Mouse (Mus musculus) MEL (cell line): ENCODE results near the gene Wdr81. TPM values are rescaled to one million over a fixed set of nuclear protein-coding genes. Genes with fewer than 3 reads are reported as not detected.
A peak's percentile ranks its signal among the peaks of the same experiment; 100 is the strongest.

Experiments
- DNase-seq: peaks from one replicate; pipeline ENCODE4 v3.0.0; 2011; ENCODE audit warnings: low read depth, low spot score
- H3K27ac ChIP-seq: 2 replicates; pipeline ENCODE4 v1.5.1; 2012; ENCODE audit warnings: low read depth, mild to moderate bottlenecking, control low read depth, low read length, moderate library complexity; ENCODE audit not compliant: control insufficient read depth
- H3K27me3 ChIP-seq, 2 experiments: fragments of 150-350 bp in 1 of 2; sonication (generic) in 1 of 2; 2 replicates each; pipeline ENCODE4 v1.6.1; 2012; ENCODE audit warnings: low read length in 2 of 2, mild to moderate bottlenecking in 2 of 2, improper control_type of control experiment in 1 of 2, moderate library complexity in 1 of 2; ENCODE audit not compliant: insufficient read depth in 2 of 2, control insufficient read depth in 1 of 2
- H3K36me3 ChIP-seq, 2 experiments: 2 replicates each; pipeline ENCODE4 v1.6.1; 2012 to 2014; ENCODE audit warnings: low read length in 2 of 2, improper control_type of control experiment in 1 of 2, inconsistent platforms in 1 of 2, mild to moderate bottlenecking in 1 of 2; ENCODE audit not compliant: insufficient read depth in 2 of 2, control insufficient read depth in 1 of 2
- H3K4me1 ChIP-seq, 2 experiments: fragments of 150-350 bp in 1 of 2; sonication (generic) in 1 of 2; 2 replicates each; pipeline ENCODE4 v1.6.1; 2012; ENCODE audit warnings: low read length in 2 of 2, improper control_type of control experiment in 1 of 2, mild to moderate bottlenecking in 1 of 2; ENCODE audit not compliant: insufficient read depth in 2 of 2, control insufficient read depth in 1 of 2
- H3K4me3 ChIP-seq, 2 experiments: fragments of 150-350 bp in 1 of 2; sonication (generic) in 1 of 2; 2 replicates each; pipeline ENCODE4 v1.5.1; 2012; ENCODE audit warnings: low read depth in 2 of 2, low read length in 2 of 2, mild to moderate bottlenecking in 2 of 2, moderate library complexity in 2 of 2, control low read depth in 1 of 2, improper control_type of control experiment in 1 of 2; ENCODE audit not compliant: control insufficient read depth in 1 of 2, insufficient read depth in 1 of 2
- H3K79me2 ChIP-seq: 2 replicates; pipeline ENCODE4 v1.6.1; 2012; ENCODE audit warnings: mild to moderate bottlenecking, low read length, moderate library complexity; ENCODE audit not compliant: control insufficient read depth, poor library complexity, insufficient read depth
- H3K9ac ChIP-seq: 2 replicates; pipeline ENCODE4 v1.6.1; 2012; ENCODE audit warnings: low read depth, mild to moderate bottlenecking, control low read depth, low read length, moderate library complexity; ENCODE audit not compliant: control insufficient read depth, poor library complexity, severe bottlenecking
- H3K9me3 ChIP-seq: fragments of 150-350 bp; sonication (generic); replicated peaks from 2 replicates; pipeline ENCODE4 v1.6.1; 2012; ENCODE audit warnings: mild to moderate bottlenecking, low read length, improper control_type of control experiment, moderate library complexity; ENCODE audit not compliant: insufficient read depth
- BHLHE40 ChIP-seq: IDR thresholded peaks from 2 replicates; pipeline ENCODE4 v1.6.1; 2012; ENCODE audit warnings: low read depth, mild to moderate bottlenecking, inconsistent platforms, low read length, improper control_type of control experiment, borderline replicate concordance
- CHD2 ChIP-seq: IDR thresholded peaks from 2 replicates; pipeline ENCODE4 v1.6.1; 2011; ENCODE audit warnings: low read length, improper control_type of control experiment
- EP300 ChIP-seq, 2 experiments: IDR thresholded peaks; 2 replicates each; pipeline ENCODE4 v1.6.1; 2011; ENCODE audit warnings: improper control_type of control experiment in 2 of 2, low read length in 2 of 2, low read depth in 1 of 2, mild to moderate bottlenecking in 1 of 2
- GABPA ChIP-seq: IDR thresholded peaks from 2 replicates; pipeline ENCODE4 v1.6.1; 2012; ENCODE audit warnings: low read depth, mild to moderate bottlenecking, inconsistent platforms, low read length, improper control_type of control experiment, moderate library complexity
- JUND ChIP-seq: IDR thresholded peaks from 2 replicates; pipeline ENCODE4 v1.6.1; 2011; ENCODE audit warnings: low read depth, mild to moderate bottlenecking, improper control_type of control experiment, low read length
- KAT2A ChIP-seq: conservative IDR thresholded peaks from 2 replicates; pipeline ENCODE4 v1.6.1; 2012; ENCODE audit warnings: low read depth, low read length, improper control_type of control experiment, inconsistent platforms
- MEF2A ChIP-seq: IDR thresholded peaks from 2 replicates; pipeline ENCODE4 v1.6.1; 2014; ENCODE audit warnings: low read depth, mild to moderate bottlenecking, inconsistent platforms, low read length, improper control_type of control experiment; ENCODE audit not compliant: poor library complexity, insufficient replicate concordance, severe bottlenecking; ENCODE audit errors: extremely low read depth
- NRF1 ChIP-seq: IDR thresholded peaks from 2 replicates; pipeline ENCODE4 v1.6.1; 2014; ENCODE audit warnings: low read depth, mild to moderate bottlenecking, inconsistent platforms, low read length, improper control_type of control experiment, moderate library complexity; ENCODE audit not compliant: poor library complexity, insufficient read depth, severe bottlenecking
- POLR2A ChIP-seq, 2 experiments: IDR thresholded peaks; 2 replicates each; pipeline ENCODE4 v1.6.1; 2011 to 2012; ENCODE audit warnings: low read length in 2 of 2, mild to moderate bottlenecking in 2 of 2, control low read depth in 1 of 2, improper control_type of control experiment in 1 of 2, low read depth in 1 of 2, moderate library complexity in 1 of 2; ENCODE audit not compliant: control insufficient read depth in 1 of 2, insufficient read depth in 1 of 2, poor library complexity in 1 of 2
- POLR2AphosphoS2 ChIP-seq: IDR thresholded peaks from 2 replicates; pipeline ENCODE4 v1.6.1; 2011; ENCODE audit warnings: low read length, improper control_type of control experiment
- TCF12 ChIP-seq: IDR thresholded peaks from 2 replicates; pipeline ENCODE4 v1.6.1; 2014; ENCODE audit warnings: low read depth, mild to moderate bottlenecking, inconsistent platforms, low read length, improper control_type of control experiment, moderate library complexity
- USF1 ChIP-seq: IDR thresholded peaks from 2 replicates; pipeline ENCODE4 v1.6.1; 2014; ENCODE audit warnings: low read depth, mild to moderate bottlenecking, inconsistent platforms, low read length, improper control_type of control experiment, moderate library complexity
- ZKSCAN1 ChIP-seq: IDR thresholded peaks from 2 replicates; pipeline ENCODE4 v1.6.1; 2012; ENCODE audit warnings: low read depth, mild to moderate bottlenecking, inconsistent platforms, low read length, improper control_type of control experiment, moderate library complexity
- ZMIZ1 ChIP-seq: IDR thresholded peaks from 2 replicates; pipeline ENCODE4 v1.6.1; 2012; ENCODE audit warnings: low read depth, mild to moderate bottlenecking, inconsistent platforms, low read length, improper control_type of control experiment, moderate library complexity
- polyA plus RNA-seq, 2 experiments: library from polyadenylated mRNA; stranded (reverse) in 1 of 2; unstranded in 1 of 2; fragments of >175 nt in 1 of 2; fragments of >200 nt in 1 of 2; gene quantifications; 2 replicates each; pipeline versions ENCODE4 v1.2.1 to v1.2.4; 2012; ENCODE audit warnings: low replicate concordance in 2 of 2, low read depth in 1 of 2; ENCODE audit not compliant: insufficient read length in 2 of 2, insufficient read depth in 1 of 2, missing spikeins in 1 of 2
- total RNA-seq: library from RNA; depleted of rRNA; stranded (reverse); fragments of 300-350 nt; gene quantifications from 2 replicates; pipeline ENCODE4 v1.2.3, GENCODE M21; 2012

Gene Wdr81
- total and polyA plus RNA-seq, 3 experiments = 7.0 to 13.9 TPM; not detected in 1

DNA sequence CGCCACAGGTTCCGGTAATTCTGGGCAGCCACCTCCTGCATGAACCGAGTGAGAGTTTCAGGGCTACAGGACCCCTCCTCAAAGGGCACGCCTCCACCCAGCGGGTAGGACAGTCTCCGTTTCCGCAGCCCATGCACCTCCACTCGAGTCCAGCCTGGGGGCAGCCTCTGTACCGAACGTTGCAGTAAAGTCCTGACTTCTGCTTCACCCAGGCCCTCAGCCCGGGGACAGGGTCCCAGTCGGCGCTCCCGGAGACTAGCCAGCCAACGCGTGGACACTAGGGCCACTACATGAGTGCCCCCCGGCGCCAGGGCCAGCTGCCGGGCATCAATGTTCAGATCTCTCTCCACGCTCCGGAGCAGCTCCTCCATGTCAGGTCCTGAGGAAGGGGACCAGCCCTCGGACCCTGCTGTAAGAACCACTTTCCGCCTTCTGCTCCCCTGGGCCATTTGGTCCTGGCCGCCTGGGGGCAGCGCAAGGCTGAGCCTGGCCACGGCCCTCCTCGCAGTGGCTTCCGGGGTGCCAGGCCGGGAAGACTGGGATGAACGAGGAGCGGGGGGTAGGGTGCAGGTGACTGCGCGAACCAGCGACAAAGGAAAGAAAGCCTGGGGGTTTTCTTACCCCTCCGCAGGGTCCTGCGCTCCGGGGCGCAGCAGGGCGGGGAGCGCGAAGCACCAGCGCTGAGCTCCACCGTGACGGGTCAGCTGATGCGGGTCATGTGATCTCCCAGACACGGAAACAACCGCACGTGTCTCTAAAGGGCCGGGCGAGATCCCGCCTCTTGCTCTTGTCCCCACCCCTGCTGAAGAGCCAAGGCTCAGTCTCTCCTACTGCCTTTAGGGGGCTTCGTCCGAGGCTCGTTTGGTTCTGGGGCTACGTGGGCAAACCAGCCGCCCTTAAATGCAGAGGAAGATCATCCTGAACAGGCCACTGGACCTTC is at the start of gene Wdr81 (continued):
- TF ChIP-seq CHD2 (no peak), BHLHE40 (peak; percentile 96), MEF2A (no peak), GABPA (no peak)

DNA sequence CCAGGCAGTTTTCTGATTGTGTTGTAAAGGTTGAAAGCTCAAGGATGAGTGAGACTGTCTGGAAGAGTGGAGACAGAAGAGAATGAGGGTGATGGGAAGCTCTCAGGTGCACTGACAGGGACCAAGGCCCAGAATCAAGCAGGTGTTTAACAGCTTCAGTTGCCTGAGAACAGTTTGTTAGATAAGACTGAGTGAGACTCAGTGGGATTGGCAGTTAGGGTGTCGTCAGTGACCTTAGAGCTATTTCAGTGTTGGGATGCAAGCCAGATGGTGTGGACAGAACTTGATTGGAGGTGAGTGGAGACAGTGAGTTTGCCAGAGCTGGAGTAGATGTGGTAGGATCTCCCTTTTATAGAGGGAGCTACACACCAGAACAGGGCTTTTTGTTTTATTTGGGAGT is 43.6 kb upstream of the Wdr81 start:
- H3K79me2 ChIP-seq = no peaks in the 10 kb centered on the region
- H3K27ac ChIP-seq = no peak overlapping the region
- no peaks in the 10 kb centered on the region for H3K27me3 ChIP-seq
- H3K36me3 ChIP-seq = peaks cover 0 to 88% of the 10 kb centered on the region in 2 experiments; a peak in 2 of 4 replicates
- TF ChIP-seq ZMIZ1 = no peak
- no peak for TF ChIP-seq TCF12
- no peak for TF ChIP-seq USF1
- TF ChIP-seq EP300 (IDR thresholded peaks at IDR 0.05; ENCODE audit: low read depth in 1 of 2, low read length in 2 of 2) = no peak
- no peak for TF ChIP-seq POLR2AphosphoS2
- TF ChIP-seq NRF1 = no peak
- TF ChIP-seq POLR2A (IDR thresholded peaks at IDR 0.05; ENCODE audit: control insufficient read depth in 1 of 2, insufficient read depth in 1 of 2, low read depth in 1 of 2, low read length in 2 of 2, poor library complexity in 1 of 2) = peak in 1 of 2 experiments; percentile 26; a peak in 1 of 4 replicates
- no peaks in the 10 kb centered on the region for H3K4me1 ChIP-seq
- H3K4me3 ChIP-seq = no peak overlapping the region
- DNase-seq = no peak
- H3K9ac ChIP-seq = no peak overlapping the region
- H3K9me3 ChIP-seq = no peaks in the 10 kb centered on the region

GRCm38 (mm10) chr11:75494296-75495049 is 40.0 kb upstream of the Wdr81 start:
- Histone ChIP-seq H3K79me2 (peaks cover 3% of the 10 kb centered on the region; the same call in 1 of the 2 replicates), H3K4me1 (no peaks in the 10 kb centered on the region), H3K36me3 (peaks cover 0 to 82% of the 10 kb centered on the region in 2 experiments; a peak in 2 of 4 replicates), H3K9ac (no peak overlapping the region), H3K9me3 (no peaks in the 10 kb centered on the region), H3K4me3 (no peak overlapping the region), H3K27me3 (no peaks in the 10 kb centered on the region), H3K27ac (no peak overlapping the region)
- TF ChIP-seq JUND (no peak), BHLHE40 (no peak), KAT2A (no peak), TCF12 (no peak), ZKSCAN1 (no peak), POLR2A (IDR thresholded peaks at IDR 0.05; ENCODE audit: control insufficient read depth in 1 of 2, insufficient read depth in 1 of 2, low read depth in 1 of 2, low read length in 2 of 2, poor library complexity in 1 of 2) (no peak)
- no peak for DNase-seq
